Mouse (Mus musculus): ENCODE results near the gene Prkag2.
A peak's percentile ranks its signal among the peaks of the same experiment; 100 is the strongest.

Gene Prkag2

GRCm38 (mm10) chr5:24908141-24908819, 192.2 kb downstream of the Prkag2 start:
- DNase-seq = peak; percentile 91 to 95

GRCm38 (mm10) chr5:24907737-24908136, 192.7 kb downstream of the Prkag2 start:
- no peak for DNase-seq

- no peak for DNase-seq
These were observed 193.6 kb downstream of the Prkag2 start for GRCm38 (mm10) chr5:24906844-24907243.

- no peak for DNase-seq
These were observed 195.5 kb downstream of the Prkag2 start for GRCm38 (mm10) chr5:24904941-24905340.

GRCm38 (mm10) chr5:24904423-24904822, 196.0 kb downstream of the Prkag2 start:
- no peak for DNase-seq

GRCm38 (mm10) chr5:24904001-24904400, 196.4 kb downstream of the Prkag2 start:
- DNase-seq = no peak

GRCm38 (mm10) chr5:24902835-24903234, 197.6 kb downstream of the Prkag2 start:
- DNase-seq = peak in 1 of 2 experiments; percentile 50

- no peak for DNase-seq
These were observed 204.8 kb downstream of the Prkag2 start for GRCm38 (mm10) chr5:24895606-24896005.

GRCm38 (mm10) chr5:24894814-24895213, 205.6 kb downstream of the Prkag2 start:
- no peak for DNase-seq

- no peak for DNase-seq
These were observed 208.0 kb downstream of the Prkag2 start for GRCm38 (mm10) chr5:24892461-24892860.

GRCm38 (mm10) chr5:24889860-24890259, 210.6 kb downstream of the Prkag2 start:
- DNase-seq = no peak

- no peak for DNase-seq
These were observed 211.4 kb downstream of the Prkag2 start for GRCm38 (mm10) chr5:24888874-24889591.

GRCm38 (mm10) chr5:24887271-24887670, 213.2 kb downstream of the Prkag2 start:
- DNase-seq = no peak

- no peak for DNase-seq
These were observed 221.7 kb downstream of the Prkag2 start for GRCm38 (mm10) chr5:24878713-24879112.

GRCm38 (mm10) chr5:24877836-24878624, 222.4 kb downstream of the Prkag2 start:
- no peak for DNase-seq

GRCm38 (mm10) chr5:24876653-24877052, 223.8 kb downstream of the Prkag2 start:
- DNase-seq = no peak

- no peak for DNase-seq
These were observed 226.3 kb downstream of the Prkag2 start for GRCm38 (mm10) chr5:24874111-24874510.

- DNase-seq = no peak
These were observed 227.2 kb downstream of the Prkag2 start for GRCm38 (mm10) chr5:24873221-24873620.

- DNase-seq = peak in 1 of 2 experiments; percentile 33
These were observed 229.2 kb downstream of the Prkag2 start for GRCm38 (mm10) chr5:24871276-24871675.

- peak in 1 of 2 experiments; percentile 38 for DNase-seq
These were observed 230.6 kb downstream of the Prkag2 start for GRCm38 (mm10) chr5:24869796-24870289.

- no peak for DNase-seq
These were observed 236.6 kb downstream of the Prkag2 start for GRCm38 (mm10) chr5:24863804-24864203.

GRCm38 (mm10) chr5:24861449-24861930, 239.0 kb downstream of the Prkag2 start:
- DNase-seq = no peak

All from lung, postnatal 4 days (tissue).